Mouse (Mus musculus) neural tube, embryonic 14.5 days (tissue): ENCODE results near the gene Slc25a31. TPM values are rescaled to one million over a fixed set of nuclear protein-coding genes. Genes with fewer than 3 reads are reported as not detected.
A peak's percentile ranks its signal among the peaks of the same experiment; 100 is the strongest.

ENCODE experiments used
- ATAC-seq: fragments of 200-750 bp; cut with Nextera tagmentation; 2 replicates; pipeline ENCODE4 v1.8.0; 2017; ENCODE audit warnings: low read depth, mild to moderate bottlenecking, moderate TSS enrichment, moderate library complexity
- H3K27ac ChIP-seq: fragments of 300-500 bp; sonication (generic); 2 replicates; pipeline ENCODE4 v1.5.1; 2014; ENCODE audit warnings: low read depth, mild to moderate bottlenecking, control low read depth, low read length, moderate library complexity, mixed read lengths
- H3K27me3 ChIP-seq: fragments of 300-500 bp; sonication (generic); 2 replicates; pipeline ENCODE4 v1.6.1; 2014; ENCODE audit warnings: low read length; ENCODE audit not compliant: control insufficient read depth, insufficient read depth
- H3K36me3 ChIP-seq: fragments of 300-500 bp; sonication (generic); 2 replicates; pipeline ENCODE4 v1.6.1; 2014; ENCODE audit warnings: low read length, mixed read lengths; ENCODE audit not compliant: control insufficient read depth, insufficient read depth
- H3K4me1 ChIP-seq: fragments of 300-500 bp; sonication (generic); 2 replicates; pipeline ENCODE4 v1.6.1; 2014; ENCODE audit warnings: low read length; ENCODE audit not compliant: control insufficient read depth, insufficient read depth
- H3K4me2 ChIP-seq: fragments of 300-500 bp; sonication (generic); 2 replicates; pipeline ENCODE4 v1.6.1; 2014; ENCODE audit warnings: mild to moderate bottlenecking, low read depth, low read length, control low read depth
- H3K4me3 ChIP-seq: fragments of 300-500 bp; sonication (generic); 2 replicates; pipeline ENCODE4 v1.5.1; 2014; ENCODE audit warnings: low read depth, low read length, control low read depth, mixed read lengths
- H3K9ac ChIP-seq: fragments of 300-500 bp; sonication (generic); replicated peaks from 2 replicates; pipeline ENCODE4 v1.6.1; 2014; ENCODE audit warnings: low read depth, mild to moderate bottlenecking, control low read depth, low read length, mixed read lengths
- H3K9me3 ChIP-seq: fragments of 300-500 bp; sonication (generic); 2 replicates; pipeline ENCODE4 v1.6.1; 2016; ENCODE audit warnings: low read length; ENCODE audit not compliant: control insufficient read depth
- WGBS: fragments of 180-500 bp; shearing (Covaris S2); extraction: QIAGEN DNeasy Blood & Tissue Kit; methylation state at CpG from one replicate; pipeline ENCODE4 v1.1.7; 2014; 5-methylcytosine and 5-hydroxymethylcytosine counted together
- polyA plus RNA-seq: library from polyadenylated mRNA; unstranded; fragments of >200 nt; fragmentation: Nextera tagmentation; extraction: Ambion mirVana; gene quantifications from 2 replicates; pipeline ENCODE4 v1.2.1, GENCODE M21; 2014

Gene Slc25a31
- polyA plus RNA-seq, 1 experiment from 2014 or later = 0.09 TPM

DNA sequence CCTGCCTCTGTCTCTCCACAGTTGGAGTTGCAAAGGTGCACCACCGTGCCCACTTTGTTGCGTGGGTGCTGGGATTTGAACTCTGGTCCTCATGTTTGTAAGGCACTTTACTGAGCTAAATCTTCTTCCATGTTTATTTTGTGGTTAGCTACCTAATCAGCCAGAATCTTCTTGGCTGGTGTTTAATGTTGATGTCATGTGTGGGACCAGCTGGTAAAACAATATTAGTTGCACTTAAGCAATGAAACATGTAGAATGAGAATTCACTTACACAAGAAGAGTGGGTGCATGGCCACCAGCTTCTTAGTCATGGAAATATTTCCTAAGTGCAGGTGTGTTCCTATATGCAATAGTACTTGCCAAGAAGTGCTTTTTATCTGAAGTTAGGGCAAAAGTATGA lies 13.5 kb upstream of the Slc25a31 start:
- Histone ChIP-seq H3K27me3 (no peaks in the 10 kb centered on the region), H3K9me3 (no peaks in the 10 kb centered on the region), H3K27ac (no peak overlapping the region), H3K4me3 (no peak overlapping the region), H3K9ac (no peak overlapping the region), H3K4me1 (no peaks in the 10 kb centered on the region), H3K4me2 (no peak overlapping the region), H3K36me3 (0 out of 2 replicates have a peak, but pooled peaks cover 2% of the 10 kb centered on the region)
- WGBS = 98% methylated on average over 2 of the region's 2 CpGs
- no peak for ATAC-seq

DNA sequence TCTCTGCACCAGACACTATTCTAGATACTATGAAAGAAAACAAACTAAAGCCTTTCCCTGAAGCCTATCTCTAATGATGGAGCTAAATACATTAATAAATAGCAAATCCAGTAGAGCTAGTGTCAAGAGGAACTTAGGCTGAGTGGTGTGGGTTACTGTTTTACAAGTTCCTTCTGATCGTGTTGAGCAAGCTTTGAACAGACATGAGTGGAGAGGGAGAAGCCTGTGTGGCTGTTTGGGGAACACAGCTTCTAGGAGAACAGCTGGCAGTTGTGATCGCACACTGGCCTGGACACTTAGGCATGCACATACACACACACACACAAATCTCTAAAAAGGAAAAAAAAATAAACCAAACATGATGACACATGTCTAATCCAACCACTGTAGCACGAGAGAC lies 9.8 kb upstream of the Slc25a31 start:
- Histone ChIP-seq H3K4me3 (no peak overlapping the region), H3K9ac (no peak overlapping the region), H3K4me1 (no peaks in the 10 kb centered on the region), H3K4me2 (no peak overlapping the region), H3K36me3 (no peaks in the 10 kb centered on the region), H3K9me3 (no peaks in the 10 kb centered on the region), H3K27ac (no peak overlapping the region), H3K27me3 (no peaks in the 10 kb centered on the region)
- 92% methylated on average over 3 of the region's 3 CpGs for WGBS
- ATAC-seq = no peak

DNA sequence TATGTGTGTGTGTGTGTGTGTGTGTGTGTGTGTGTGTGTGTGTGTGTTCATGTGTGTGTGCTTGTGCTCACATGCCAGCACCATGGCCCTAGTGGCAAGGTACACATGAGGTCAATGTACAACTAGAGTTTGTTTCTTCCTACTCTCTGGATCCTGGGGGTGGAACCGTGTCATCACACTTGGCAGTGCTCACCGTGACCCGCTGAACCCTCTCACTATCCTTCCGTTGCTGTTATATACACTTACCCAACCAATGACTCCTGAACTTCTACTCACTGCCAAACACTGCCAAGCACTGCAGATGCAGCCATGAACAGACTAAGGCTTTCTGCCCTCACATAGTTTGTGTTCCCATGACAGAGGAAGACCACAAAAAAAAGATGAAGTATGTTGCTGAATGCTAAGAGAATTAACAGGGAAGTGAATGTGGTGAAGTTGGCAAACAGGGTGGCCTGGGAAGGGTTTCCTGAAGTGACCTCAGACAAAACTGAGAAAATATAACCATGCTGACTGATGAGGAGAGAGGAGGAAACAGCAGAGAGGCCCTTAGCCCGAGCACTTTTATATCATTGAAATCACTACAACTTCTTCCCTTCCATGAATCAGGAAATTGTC lies 3.7 kb upstream of the Slc25a31 start:
- H3K4me3 ChIP-seq = no peak overlapping the region
- 83% methylated on average over 5 of the region's 5 CpGs for WGBS
- no peak overlapping the region for H3K27ac ChIP-seq
- ATAC-seq = no peak
- no peak overlapping the region for H3K9ac ChIP-seq
- no peaks in the 10 kb centered on the region for H3K9me3 ChIP-seq
- no peaks in the 10 kb centered on the region for H3K27me3 ChIP-seq
- no peak overlapping the region for H3K4me2 ChIP-seq
- no peaks in the 10 kb centered on the region for H3K36me3 ChIP-seq
- no peaks in the 10 kb centered on the region for H3K4me1 ChIP-seq

DNA sequence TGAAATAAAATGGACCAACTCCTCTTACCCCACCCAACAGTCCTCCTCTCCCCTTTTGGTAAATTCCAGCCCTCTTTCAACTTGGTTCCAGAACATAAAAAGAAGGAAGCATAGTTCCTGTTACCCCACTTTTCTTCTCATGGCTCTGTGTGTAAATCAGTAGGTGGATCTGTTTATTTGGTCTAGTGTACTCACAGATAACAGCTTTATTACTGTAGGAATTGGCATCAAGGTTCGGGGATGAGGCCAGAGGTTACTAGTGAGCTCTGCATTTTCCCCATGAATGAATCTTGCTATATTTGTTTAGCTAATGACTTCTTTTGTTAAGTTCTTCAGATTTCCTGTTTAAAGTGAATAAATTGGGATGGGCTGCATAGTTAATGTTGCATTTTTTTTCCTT lies 7.4 kb downstream of the Slc25a31 start:
- H3K36me3 ChIP-seq = no peaks in the 10 kb centered on the region
- no peak overlapping the region for H3K4me3 ChIP-seq
- no peaks in the 10 kb centered on the region for H3K27me3 ChIP-seq
- 40% methylated on average over 1 of the region's 1 CpGs for WGBS
- ATAC-seq = no peak
- no peak overlapping the region for H3K9ac ChIP-seq
- no peaks in the 10 kb centered on the region for H3K9me3 ChIP-seq
- H3K4me2 ChIP-seq = no peak overlapping the region
- H3K4me1 ChIP-seq = no peaks in the 10 kb centered on the region
- H3K27ac ChIP-seq = no peak overlapping the region

DNA sequence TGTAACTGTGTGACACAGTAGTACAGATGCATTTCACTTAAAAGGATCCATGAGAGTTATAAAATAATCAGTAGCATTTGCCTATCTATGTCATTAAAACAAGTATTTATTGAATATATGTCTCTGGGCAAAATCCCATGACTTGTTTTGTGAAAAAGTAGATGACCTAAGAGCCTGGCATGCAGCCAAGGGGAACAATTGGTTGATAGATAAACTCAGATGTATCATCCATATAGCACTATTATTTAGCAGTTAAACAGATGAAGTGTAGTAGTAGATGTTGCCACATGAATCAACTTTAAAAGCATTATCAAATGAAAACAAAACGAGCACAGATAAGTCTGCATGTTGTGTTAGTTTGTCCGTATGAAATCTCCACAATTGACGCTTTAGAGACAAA lies 10.4 kb downstream of the Slc25a31 start:
- no peaks in the 10 kb centered on the region for H3K36me3 ChIP-seq
- no peaks in the 10 kb centered on the region for H3K4me1 ChIP-seq
- H3K4me2 ChIP-seq = no peak overlapping the region
- no peak overlapping the region for H3K27ac ChIP-seq
- no peaks in the 10 kb centered on the region for H3K27me3 ChIP-seq
- no peak for ATAC-seq
- no peak overlapping the region for H3K9ac ChIP-seq
- no peaks in the 10 kb centered on the region for H3K9me3 ChIP-seq
- 81% methylated on average over 3 of the region's 3 CpGs for WGBS
- no peak overlapping the region for H3K4me3 ChIP-seq

DNA sequence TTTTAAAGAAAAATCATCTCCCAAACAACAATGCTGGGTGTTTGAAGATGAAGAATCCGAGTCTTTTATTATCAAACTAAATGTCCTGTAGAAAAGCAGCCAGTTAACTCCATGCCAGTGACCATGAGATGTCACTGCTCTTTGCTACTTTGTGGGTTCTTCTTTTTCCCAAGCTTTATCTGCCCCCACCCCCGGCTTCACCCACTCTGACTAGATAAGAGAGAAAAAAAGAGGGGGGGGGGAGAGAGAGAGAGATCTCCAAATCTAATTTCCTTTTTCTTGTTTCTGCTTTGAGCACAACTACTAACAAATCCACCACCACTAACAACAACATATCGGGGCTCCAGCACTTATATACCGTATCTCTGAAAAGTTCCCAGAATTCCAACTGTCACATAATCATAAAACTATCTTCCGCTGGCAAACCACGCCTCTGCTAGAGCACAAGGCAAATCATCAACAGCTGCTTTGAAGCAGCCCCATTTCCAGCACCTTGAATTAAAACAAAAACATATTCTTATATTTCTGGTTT lies 29.8 kb downstream of the Slc25a31 start:
- ATAC-seq = no peak
- H3K4me3 ChIP-seq = no peak overlapping the region
- H3K9me3 ChIP-seq = no peaks in the 10 kb centered on the region
- no peaks in the 10 kb centered on the region for H3K36me3 ChIP-seq
- no peak overlapping the region for H3K27ac ChIP-seq
- H3K27me3 ChIP-seq = no peaks in the 10 kb centered on the region
- no peak overlapping the region for H3K4me2 ChIP-seq
- 86% methylated on average over 6 of the region's 6 CpGs for WGBS
- no peak overlapping the region for H3K9ac ChIP-seq
- H3K4me1 ChIP-seq = no peaks in the 10 kb centered on the region

DNA sequence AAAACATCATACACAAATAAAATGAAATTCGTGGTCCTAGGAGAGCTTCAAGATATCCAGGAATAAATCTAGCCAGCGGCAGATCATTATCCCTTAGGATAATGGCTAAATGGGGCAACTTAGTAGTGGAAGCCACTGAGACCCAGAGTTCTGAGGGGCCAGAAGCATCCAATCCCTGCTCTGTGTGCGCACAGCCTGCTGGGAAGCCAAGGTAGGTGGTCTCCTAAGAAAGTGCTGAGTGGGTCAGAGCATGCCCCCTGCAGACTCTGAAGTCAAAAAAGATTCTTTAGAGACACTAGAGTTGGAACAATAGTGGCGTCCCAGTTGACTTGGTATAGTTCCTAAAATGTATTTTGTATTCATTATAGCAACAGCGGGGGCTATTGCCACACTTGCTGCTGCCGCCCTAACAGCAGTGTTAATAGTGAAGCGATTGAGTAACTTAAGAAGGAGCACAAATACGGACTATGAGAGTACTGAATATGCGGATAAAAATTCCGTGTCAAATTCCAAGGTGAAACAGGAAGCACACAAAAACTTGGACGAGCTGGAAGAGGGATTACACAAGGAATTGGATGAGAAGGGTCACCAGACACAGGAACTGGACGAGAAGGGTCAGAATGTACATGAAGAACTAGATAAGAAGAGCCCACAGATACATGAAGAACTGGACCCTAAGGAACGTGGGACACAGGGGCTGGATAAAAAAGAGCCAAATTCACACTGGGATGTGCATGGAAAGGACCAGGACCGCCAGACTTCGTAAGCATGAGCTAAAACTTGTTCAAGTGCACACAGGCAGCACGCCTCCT lies 35.6 kb downstream of the Slc25a31 start, which contains the start of gene Hspa4l:
Hspa4l (plus strand) TSS at position 472 of the 812 bp plus-strand sequence.
- Histone ChIP-seq H3K4me3 (peak within 1 kb of the TSS; percentile 91), H3K27me3 (no peaks in the 10 kb centered on the region), H3K9ac (peak within 1 kb of the TSS; percentile 82), H3K27ac (peak within 1 kb of the TSS; percentile 92), H3K36me3 (no peaks in the 10 kb centered on the region), H3K4me2 (peak within 1 kb of the TSS; percentile 80), H3K4me1 (peaks cover 6% of the 10 kb centered on the region), H3K9me3 (no peaks in the 10 kb centered on the region)
- no peak for ATAC-seq
- WGBS = 21% methylated on average over 16 of the region's 16 CpGs

DNA sequence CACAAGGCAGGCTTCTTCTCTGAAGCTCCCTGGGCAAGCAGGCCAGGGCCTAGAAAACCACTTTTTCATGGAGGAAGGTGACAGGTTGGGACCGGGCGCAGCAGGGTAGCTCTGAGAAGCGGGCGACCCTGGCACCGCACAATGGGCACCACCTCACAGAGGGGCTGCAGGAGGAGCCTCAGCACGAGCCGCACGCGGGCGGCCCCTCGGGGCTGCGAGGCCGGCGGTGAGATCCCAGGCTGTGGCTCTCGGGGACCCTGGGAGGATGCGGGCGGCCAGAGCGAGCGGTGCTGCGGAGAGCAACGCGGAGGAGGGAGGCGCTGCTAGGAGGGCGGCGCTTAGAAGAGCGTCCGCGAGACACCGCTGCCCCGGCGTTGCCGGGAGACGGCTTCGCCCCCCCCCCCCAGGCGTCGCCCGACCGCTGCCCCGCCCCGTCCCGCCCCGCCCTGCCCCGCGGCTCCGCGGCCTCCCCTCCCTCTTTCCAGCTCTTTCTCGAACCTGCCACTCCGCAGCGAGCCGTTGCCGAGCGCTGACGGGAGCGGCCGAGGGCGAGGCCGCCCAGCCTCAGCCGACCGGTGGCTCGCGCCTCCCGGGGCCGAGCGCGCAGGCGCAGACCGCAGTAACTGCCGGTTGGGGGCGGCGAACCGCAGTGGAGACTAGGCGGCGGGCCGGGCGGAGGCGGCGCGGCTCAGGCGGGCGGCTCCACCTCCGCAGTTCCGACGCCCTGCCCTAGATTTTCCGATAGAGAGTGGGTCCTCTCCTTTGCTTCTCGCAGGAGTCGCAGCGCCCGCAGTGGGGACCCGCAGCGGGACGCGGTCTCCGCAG lies 36.4 kb downstream of the Slc25a31 start:
- Histone ChIP-seq H3K4me2 (peak overlapping the region; percentile 80), H3K9me3 (no peaks in the 10 kb centered on the region), H3K9ac (peak overlapping the region; percentile 82), H3K4me3 (peak overlapping the region; percentile 91), H3K4me1 (peaks cover 6% of the 10 kb centered on the region), H3K27ac (peak overlapping the region; percentile 92), H3K36me3 (no peaks in the 10 kb centered on the region), H3K27me3 (no peaks in the 10 kb centered on the region)
- peak; percentile 97 for ATAC-seq
- WGBS = under 1% methylated on average over 68 of the region's 93 CpGs
